Comparison of ENCODE assay signal across 30 mouse cellular contexts in genomic region chr7:50925012-50925398, GRCm38 (mm10).
DNase-seq lines count a peak whose midpoint lies in the region; ATAC-seq and TF ChIP-seq lines count a peak whose summit lies in the region.
"Had no signal": no experiment of that assay in that cellular context is flagged by ENCODE, and none has a peak within 500 bp of the region (broad histone marks: within the 10 kb centered on the region; RNA-seq: fewer than 3 reads in every experiment).

No protein-coding gene starts in this region.

- no peak overlapping the region for H3K4me2 ChIP-seq in hindbrain, embryonic 12.5 days (replicated peaks)
- H3K4me2 ChIP-seq in hindbrain, postnatal 0 days (ENCODE audit: low read depth, low read length): no peak overlapping the region
- H3K4me2 ChIP-seq in forebrain, postnatal 0 days (ENCODE audit: low read depth): no peak overlapping the region
- no peak overlapping the region for H3K4me2 ChIP-seq in neural tube, embryonic 13.5 days
- H3K4me2 ChIP-seq: embryonic facial prominence, embryonic 15.5 days; heart, embryonic 13.5 days; liver, embryonic 15.5 days; lung, embryonic 14.5 days; stomach, embryonic 15.5 days had no signal

- 70% methylated on average over 4 of the region's 4 CpGs for WGBS in hindbrain, embryonic 12.5 days
- WGBS in hindbrain, postnatal 0 days: 59% methylated on average over 4 of the region's 4 CpGs
- 48% methylated on average over 4 of the region's 4 CpGs for WGBS in forebrain, postnatal 0 days
- WGBS in neural tube, embryonic 13.5 days: 55% methylated on average over 4 of the region's 4 CpGs

- ATAC-seq in hindbrain, embryonic 12.5 days (ENCODE audit: low FRiP score): peak; percentile 62; the same call in 1 of the 2 replicates
- ATAC-seq in hindbrain, postnatal 0 days: no peak
- ATAC-seq in forebrain, postnatal 0 days: 0 out of 2 replicates have a peak, but pooled peaks have one; percentile 36
- ATAC-seq in neural tube, embryonic 13.5 days (ENCODE audit: low read depth): peak; percentile 43; the same call in 1 of the 2 replicates
- ATAC-seq: activated CD4-positive, CD25-positive, alpha-beta regulatory T cell, adult 4 months; intestine, embryonic 16.5 days had no signal

- no peaks in the 10 kb centered on the region for H3K36me3 ChIP-seq in hindbrain, embryonic 12.5 days
- H3K36me3 ChIP-seq in hindbrain, postnatal 0 days (ENCODE audit: insufficient read depth, low read length): no peaks in the 10 kb centered on the region
- H3K36me3 ChIP-seq in forebrain, postnatal 0 days (ENCODE audit: insufficient read depth): no peaks in the 10 kb centered on the region
- no peaks in the 10 kb centered on the region for H3K36me3 ChIP-seq in neural tube, embryonic 13.5 days
- H3K36me3 ChIP-seq: embryonic facial prominence, embryonic 10.5 days; embryonic facial prominence, embryonic 15.5 days; heart, embryonic 13.5 days; liver, embryonic 15.5 days; stomach, embryonic 15.5 days had no signal

- H3K9me3 ChIP-seq in hindbrain, embryonic 12.5 days (replicated peaks): no peaks in the 10 kb centered on the region
- H3K9me3 ChIP-seq in hindbrain, postnatal 0 days (ENCODE audit: low read length): no peaks in the 10 kb centered on the region
- H3K9me3 ChIP-seq in forebrain, postnatal 0 days (ENCODE audit: low read length): no peaks in the 10 kb centered on the region
- no peaks in the 10 kb centered on the region for H3K9me3 ChIP-seq in neural tube, embryonic 13.5 days
- H3K9me3 ChIP-seq: embryonic facial prominence, embryonic 10.5 days; embryonic facial prominence, embryonic 15.5 days; heart, embryonic 13.5 days; liver, embryonic 15.5 days; stomach, embryonic 15.5 days had no signal

- no peak for TF ChIP-seq CTCF in hindbrain, postnatal 0 days (IDR thresholded peaks at IDR 0.05; ENCODE audit: low read depth)
- no peak for TF ChIP-seq CTCF in forebrain, postnatal 0 days (IDR thresholded peaks at IDR 0.05; ENCODE audit: low read depth)

- no peak overlapping the region for H3K4me3 ChIP-seq in hindbrain, embryonic 12.5 days
- no peak overlapping the region for H3K4me3 ChIP-seq in hindbrain, postnatal 0 days (ENCODE audit: low read length)
- no peak overlapping the region for H3K4me3 ChIP-seq in forebrain, postnatal 0 days (ENCODE audit: low read depth, low read length)
- no peak overlapping the region for H3K4me3 ChIP-seq in neural tube, embryonic 13.5 days
- H3K4me3 ChIP-seq: embryonic facial prominence, embryonic 10.5 days; embryonic facial prominence, embryonic 15.5 days; heart, adult 2 months; heart, embryonic 13.5 days; liver, embryonic 15.5 days; stomach, embryonic 15.5 days had no signal

- H3K27ac ChIP-seq in hindbrain, embryonic 12.5 days: no peak overlapping the region
- no peak overlapping the region for H3K27ac ChIP-seq in hindbrain, postnatal 0 days
- H3K27ac ChIP-seq in forebrain, postnatal 0 days (ENCODE audit: low read depth, low read length): no peak overlapping the region
- H3K27ac ChIP-seq in neural tube, embryonic 13.5 days (replicated peaks): no peak overlapping the region
- H3K27ac ChIP-seq: embryonic facial prominence, embryonic 10.5 days; embryonic facial prominence, embryonic 15.5 days; heart, adult 2 months; heart, embryonic 13.5 days; kidney, postnatal 0 days; liver, embryonic 15.5 days; stomach, embryonic 15.5 days had no signal

- no peak for DNase-seq in hindbrain, postnatal 0 days (ENCODE audit: low spot score)
- DNase-seq in retina, postnatal 1 day: peak; percentile 13
- DNase-seq in retina, embryonic 14.5 days (ENCODE audit: low spot score): no peak
- peak; percentile 2 for DNase-seq in forebrain, postnatal 0 days
- DNase-seq in thymus, postnatal 0 days (ENCODE audit: low spot score): no peak
- DNase-seq in gastrocnemius, postnatal 4 days (ENCODE audit: low spot score in 2 of 2): no peak
- DNase-seq: adrenal gland, adult 2 months; adrenal gland, postnatal 36 days; cerebellum, adult 2 months; cerebellum, postnatal 14 days; gastrocnemius, postnatal 25 days; heart, adult 2 months; heart, postnatal 10 days; kidney, adult 8-10 months; liver; lung, embryonic 14.5 days; lung, postnatal 14 days; right cerebral cortex, postnatal 25 days; thymus, postnatal 14 days had no signal

- H3K27me3 ChIP-seq in hindbrain, embryonic 12.5 days: no peaks in the 10 kb centered on the region
- H3K27me3 ChIP-seq in hindbrain, postnatal 0 days (ENCODE audit: insufficient read depth, low read length): no peaks in the 10 kb centered on the region
- H3K27me3 ChIP-seq in forebrain, postnatal 0 days (ENCODE audit: insufficient read depth, low read length): no peaks in the 10 kb centered on the region
- no peaks in the 10 kb centered on the region for H3K27me3 ChIP-seq in neural tube, embryonic 13.5 days
- H3K27me3 ChIP-seq: CH12.LX; embryonic facial prominence, embryonic 15.5 days; heart, embryonic 13.5 days; liver, embryonic 15.5 days; stomach, embryonic 15.5 days had no signal

- peaks cover 7% of the 10 kb centered on the region; the same call in 1 of the 2 replicates for H3K4me1 ChIP-seq in hindbrain, embryonic 12.5 days
- peaks cover 4% of the 10 kb centered on the region; the same call in 1 of the 2 replicates for H3K4me1 ChIP-seq in hindbrain, postnatal 0 days (ENCODE audit: insufficient read depth, low read length)
- H3K4me1 ChIP-seq in forebrain, postnatal 0 days (ENCODE audit: insufficient read depth): no peaks in the 10 kb centered on the region
- H3K4me1 ChIP-seq in neural tube, embryonic 13.5 days (replicated peaks): peaks cover 11% of the 10 kb centered on the region
- H3K4me1 ChIP-seq: embryonic facial prominence, embryonic 10.5 days; embryonic facial prominence, embryonic 15.5 days; heart, embryonic 13.5 days; liver, embryonic 15.5 days; stomach, embryonic 15.5 days had no signal

- H3K9ac ChIP-seq in hindbrain, embryonic 12.5 days: no peak overlapping the region
- no peak overlapping the region for H3K9ac ChIP-seq in hindbrain, postnatal 0 days (replicated peaks; ENCODE audit: low read length)
- no peak overlapping the region for H3K9ac ChIP-seq in forebrain, postnatal 0 days
- H3K9ac ChIP-seq in neural tube, embryonic 13.5 days: no peak overlapping the region
- H3K9ac ChIP-seq: embryonic facial prominence, embryonic 15.5 days; heart, embryonic 13.5 days; liver, embryonic 15.5 days; lung, embryonic 14.5 days; stomach, embryonic 15.5 days had no signal

Comparison
In these comparisons a context has a peak if more than half of its experiments do, and no peak if none do; other contexts are left out.
1. DNase-seq: peak in retina, postnatal 1 day (single experiment) and forebrain, postnatal 0 days (single experiment); none in hindbrain, postnatal 0 days (single experiment), retina, embryonic 14.5 days (single experiment), thymus, postnatal 0 days (single experiment) and gastrocnemius, postnatal 4 days (0 of 2).